Comparison of ENCODE assay signal across 9 mouse cellular contexts in genomic region chr11:97441036-97441657, GRCm38 (mm10). TPM values are rescaled to one million over a fixed set of nuclear protein-coding genes. Genes with fewer than 3 reads are reported as not detected.
DNase-seq lines count a peak whose midpoint lies in the region; ATAC-seq lines count a peak whose summit lies in the region.
"Had no signal": no experiment of that assay in that cellular context is flagged by ENCODE, and none has a peak within 500 bp of the region (broad histone marks: within the 10 kb centered on the region; RNA-seq: fewer than 3 reads in every experiment).

No protein-coding gene starts in this region.

- no peak overlapping the region for H3K27ac ChIP-seq in forebrain, embryonic 13.5 days

- no peaks in the 10 kb centered on the region for H3K36me3 ChIP-seq in forebrain, embryonic 13.5 days (ENCODE audit: poor library complexity, severe bottlenecking)

- no peaks in the 10 kb centered on the region for H3K9me3 ChIP-seq in forebrain, embryonic 13.5 days (replicated peaks)

- peaks cover 59% of the 10 kb centered on the region for H3K27me3 ChIP-seq in forebrain, embryonic 13.5 days

- WGBS in forebrain, embryonic 13.5 days = 47% methylated on average over 15 of the region's 15 CpGs

- no peak overlapping the region; the same call in 1 of the 2 replicates for H3K9ac ChIP-seq in forebrain, embryonic 13.5 days

- no peak for ATAC-seq in forebrain, embryonic 13.5 days

- DNase-seq in ovary, adult 18-20 months (ENCODE audit: low spot score) = peak; percentile 53
- no peak for DNase-seq in ovary, postnatal 14 days (ENCODE audit: low spot score)
- peak; percentile 79 for DNase-seq in adrenal gland, adult 8-10 months
- DNase-seq in kidney, postnatal 10 days = peak; percentile 63
- peak; percentile 70 for DNase-seq in lung, postnatal 36 days
- DNase-seq in frontal cortex, postnatal 14 days (ENCODE audit: low spot score in 2 of 2) = no peak
- DNase-seq in urinary bladder, postnatal 10 days (ENCODE audit: low spot score) = no peak

- H3K4me3 ChIP-seq in forebrain, embryonic 13.5 days = peak overlapping the region; percentile 38; the same call in 1 of the 2 replicates

- peak overlapping the region; percentile 55 for H3K4me2 ChIP-seq in forebrain, embryonic 13.5 days

- H3K4me1 ChIP-seq in forebrain, embryonic 13.5 days = peaks cover 27% of the 10 kb centered on the region

RNA-seq across cellular contexts. Expression of gene Arhgap23, which starts 25.8 kb away (rescaled TPM):
- total RNA-seq in adrenal gland, adult 8-10 months (2022) = 10 to 100 TPM; 23.3 to 36.4 (median 31.8) TPM
- polyA plus RNA-seq in forebrain, embryonic 13.5 days (2015; fragmentation: Nextera tagmentation; extraction: Ambion mirVana) = 3.6 and 4.4 TPM in 2 replicates

RNA-seq across cellular contexts. Expression of gene 4933428G20Rik, which starts 59.0 kb away (rescaled TPM):
- under 1 TPM in 3 of 4 experiments, not detected in 1; 0.35 to 0.80 (median 0.45) TPM for total RNA-seq in adrenal gland, adult 8-10 months (2022)
- 0.46 and 1.0 TPM in 2 replicates for polyA plus RNA-seq in forebrain, embryonic 13.5 days (2015; fragmentation: Nextera tagmentation; extraction: Ambion mirVana)
- total RNA-seq: left cerebral cortex, postnatal 25 days had no signal

Comparison
In these comparisons a context has a peak if more than half of its experiments do, and no peak if none do; other contexts are left out.
1. DNase-seq: peak in ovary, adult 18-20 months (single experiment), adrenal gland, adult 8-10 months (single experiment), kidney, postnatal 10 days (single experiment) and lung, postnatal 36 days (single experiment); none in ovary, postnatal 14 days (single experiment), frontal cortex, postnatal 14 days (0 of 2) and urinary bladder, postnatal 10 days (single experiment).